Mouse (Mus musculus) embryonic facial prominence, embryonic 14.5 days (tissue): ENCODE data around the gene Sulf2. TPM values are rescaled to one million over a fixed set of nuclear protein-coding genes. Genes with fewer than 3 reads are reported as not detected.

Experiments
- ATAC-seq: fragments of 200-750 bp; cut with Nextera tagmentation; 2 replicates; pipeline ENCODE4 v1.8.0; 2017; ENCODE audit warnings: low read depth, moderate number of reproducible peaks, moderate TSS enrichment
- DNase-seq: peaks from one replicate; pipeline ENCODE4 v3.0.0-alpha.2; 2015; ENCODE audit warnings: low spot score
- H3K27ac ChIP-seq: fragments of 300-500 bp; sonication (generic); replicated peaks from 2 replicates; pipeline ENCODE4 v1.5.1; 2014; ENCODE audit warnings: low read depth, mild to moderate bottlenecking, low read length, moderate library complexity
- H3K27me3 ChIP-seq: fragments of 300-500 bp; sonication (generic); replicated peaks from 2 replicates; pipeline ENCODE4 v1.6.1; 2014; ENCODE audit warnings: low read length; ENCODE audit not compliant: control insufficient read depth, insufficient read depth
- H3K36me3 ChIP-seq: fragments of 300-500 bp; sonication (generic); 2 replicates; pipeline ENCODE4 v1.6.1; 2014; ENCODE audit warnings: low read length, mixed read lengths; ENCODE audit not compliant: control insufficient read depth, insufficient read depth
- H3K4me1 ChIP-seq: fragments of 300-500 bp; sonication (generic); 2 replicates; pipeline ENCODE4 v1.6.1; 2014; ENCODE audit warnings: antibody characterized with exemption, low read length; ENCODE audit not compliant: control insufficient read depth, insufficient read depth
- H3K4me2 ChIP-seq: fragments of 300-500 bp; sonication (generic); 2 replicates; pipeline ENCODE4 v1.6.1; 2014; ENCODE audit warnings: low read depth, mild to moderate bottlenecking, low read length, moderate library complexity, mixed read lengths
- H3K4me3 ChIP-seq: fragments of 300-500 bp; sonication (generic); 2 replicates; pipeline ENCODE4 v1.5.1; 2014; ENCODE audit warnings: low read depth, mild to moderate bottlenecking, low read length
- H3K9ac ChIP-seq: fragments of 300-500 bp; sonication (generic); 2 replicates; pipeline ENCODE4 v1.6.1; 2014; ENCODE audit warnings: low read depth, mild to moderate bottlenecking, low read length, moderate library complexity, mixed read lengths
- H3K9me3 ChIP-seq: fragments of 300-500 bp; sonication (generic); 2 replicates; pipeline ENCODE4 v1.6.1; 2016; ENCODE audit warnings: low read length; ENCODE audit not compliant: control insufficient read depth
- WGBS: fragments of 180-500 bp; shearing (Covaris S2); extraction: QIAGEN DNeasy Blood & Tissue Kit; methylation state at CpG from one replicate; pipeline ENCODE4 v1.1.7; 2014; 5-methylcytosine and 5-hydroxymethylcytosine counted together
- polyA plus RNA-seq: library from polyadenylated mRNA; unstranded; fragments of >200 nt; fragmentation: Nextera tagmentation; extraction: Ambion mirVana; gene quantifications from 2 replicates; pipeline ENCODE4 v1.2.1, GENCODE M21; 2014

Sulf2 gene
- polyA plus RNA-seq, 1 experiment from 2014 or later = 139 TPM

GRCm38 (mm10) chr2:166080967-166081750 lies 74.3 kb downstream of the Sulf2 start:
- H3K4me2 ChIP-seq = no peak overlapping the region
- no peaks in the 10 kb centered on the region for H3K9me3 ChIP-seq
- no peak for ATAC-seq
- WGBS = 83% methylated on average over 21 of the region's 21 CpGs
- 0 out of 2 replicates have a peak, but pooled peaks cover 3% of the 10 kb centered on the region for H3K4me1 ChIP-seq
- H3K9ac ChIP-seq = no peak overlapping the region
- peaks cover 78% of the 10 kb centered on the region for H3K36me3 ChIP-seq
- no peak overlapping the region for H3K4me3 ChIP-seq
- H3K27me3 ChIP-seq = no peaks in the 10 kb centered on the region
- peak; percentile 55 for DNase-seq
- peak overlapping the region; percentile 48; the same call in 1 of the 2 replicates for H3K27ac ChIP-seq

GRCm38 (mm10) chr2:166079961-166080885 lies 75.2 kb downstream of the Sulf2 start:
- H3K36me3 ChIP-seq = peaks cover 72% of the 10 kb centered on the region
- peak; percentile 70 for ATAC-seq
- H3K4me3 ChIP-seq = no peak overlapping the region
- H3K4me1 ChIP-seq = 0 out of 2 replicates have a peak, but pooled peaks cover 3% of the 10 kb centered on the region
- no peak overlapping the region for H3K9ac ChIP-seq
- H3K4me2 ChIP-seq = no peak overlapping the region
- H3K27me3 ChIP-seq = no peaks in the 10 kb centered on the region
- WGBS = 58% methylated on average over 17 of the region's 17 CpGs
- peak overlapping the region; percentile 48; the same call in 1 of the 2 replicates for H3K27ac ChIP-seq
- DNase-seq = peak; percentile 81
- no peaks in the 10 kb centered on the region for H3K9me3 ChIP-seq

GRCm38 (mm10) chr2:166079231-166079630 lies 76.2 kb downstream of the Sulf2 start:
- Histone ChIP-seq H3K9ac (no peak overlapping the region), H3K36me3 (peaks cover 75% of the 10 kb centered on the region), H3K9me3 (no peaks in the 10 kb centered on the region), H3K27ac (no peak overlapping the region), H3K4me1 (0 out of 2 replicates have a peak, but pooled peaks cover 3% of the 10 kb centered on the region), H3K4me3 (no peak overlapping the region), H3K27me3 (no peaks in the 10 kb centered on the region), H3K4me2 (no peak overlapping the region)
- WGBS = 89% methylated on average over 14 of the region's 14 CpGs
- ATAC-seq (no peak), DNase-seq (no peak)

GRCm38 (mm10) chr2:166077371-166077770 lies 78.1 kb downstream of the Sulf2 start:
- Histone ChIP-seq H3K9ac (no peak overlapping the region), H3K27me3 (no peaks in the 10 kb centered on the region), H3K4me3 (no peak overlapping the region), H3K9me3 (no peaks in the 10 kb centered on the region), H3K4me2 (no peak overlapping the region), H3K27ac (no peak overlapping the region), H3K4me1 (0 out of 2 replicates have a peak, but pooled peaks cover 3% of the 10 kb centered on the region), H3K36me3 (peaks cover 74% of the 10 kb centered on the region)
- WGBS = 95% methylated on average over 9 of the region's 9 CpGs
- ATAC-seq (no peak), DNase-seq (no peak)

- Histone ChIP-seq H3K36me3 (peaks cover 75% of the 10 kb centered on the region), H3K4me1 (no peaks in the 10 kb centered on the region; the same call in 1 of the 2 replicates), H3K9ac (no peak overlapping the region), H3K4me3 (no peak overlapping the region), H3K27me3 (no peaks in the 10 kb centered on the region), H3K4me2 (no peak overlapping the region), H3K27ac (0 out of 2 replicates have a peak overlapping the region, but pooled peaks have one; percentile 39), H3K9me3 (no peaks in the 10 kb centered on the region)
- 69% methylated on average over 6 of the region's 6 CpGs for WGBS
- ATAC-seq = no peak
- no peak for DNase-seq
Measured at GRCm38 (mm10) chr2:166074322-166074721, 81.1 kb downstream of the Sulf2 start.

- Histone ChIP-seq H3K27ac (no peak overlapping the region), H3K4me1 (no peaks in the 10 kb centered on the region; the same call in 1 of the 2 replicates), H3K9me3 (no peaks in the 10 kb centered on the region), H3K36me3 (peaks cover 76% of the 10 kb centered on the region), H3K27me3 (no peaks in the 10 kb centered on the region), H3K4me2 (no peak overlapping the region), H3K9ac (no peak overlapping the region), H3K4me3 (no peak overlapping the region)
- DNase-seq (no peak), ATAC-seq (no peak)
- WGBS = 66% methylated on average over 10 of the region's 10 CpGs
Measured at GRCm38 (mm10) chr2:166073082-166073481, 82.4 kb downstream of the Sulf2 start.

GRCm38 (mm10) chr2:166071889-166072288 lies 83.6 kb downstream of the Sulf2 start:
- peaks cover 78% of the 10 kb centered on the region for H3K36me3 ChIP-seq
- H3K27ac ChIP-seq = no peak overlapping the region

GRCm38 (mm10) chr2:166071481-166071880 lies 84.0 kb downstream of the Sulf2 start:
- no peak overlapping the region for H3K9ac ChIP-seq
- H3K27ac ChIP-seq = peak overlapping the region; percentile 39
- 73% methylated on average over 5 of the region's 5 CpGs for WGBS
- H3K4me2 ChIP-seq = no peak overlapping the region
- H3K4me3 ChIP-seq = no peak overlapping the region
- H3K4me1 ChIP-seq = no peaks in the 10 kb centered on the region; the same call in 1 of the 2 replicates
- H3K36me3 ChIP-seq = peaks cover 79% of the 10 kb centered on the region
- no peaks in the 10 kb centered on the region for H3K9me3 ChIP-seq
- ATAC-seq = no peak
- no peaks in the 10 kb centered on the region for H3K27me3 ChIP-seq
- DNase-seq = no peak

More at GRCm38 (mm10) chr2:166071889-166072288, 83.6 kb downstream of the Sulf2 start:
- Histone ChIP-seq H3K27me3 (no peaks in the 10 kb centered on the region), H3K4me2 (no peak overlapping the region), H3K9ac (no peak overlapping the region), H3K4me1 (no peaks in the 10 kb centered on the region; the same call in 1 of the 2 replicates), H3K4me3 (no peak overlapping the region), H3K9me3 (no peaks in the 10 kb centered on the region)
- 80% methylated on average over 8 of the region's 9 CpGs for WGBS
- no peak for DNase-seq
- ATAC-seq = no peak
